In genomic region chr11:35283767-35284166, GRCm38 (mm10) we compare ENCODE assay signal across 8 mouse cellular contexts.
A peak's percentile ranks its signal among the peaks of the same experiment; 100 is the strongest.
DNase-seq lines count a peak whose midpoint lies in the region; ATAC-seq and TF ChIP-seq lines count a peak whose summit lies in the region.
"Had no signal": no experiment of that assay in that cellular context is flagged by ENCODE, and none has a peak within 500 bp of the region (broad histone marks: within the 10 kb centered on the region; RNA-seq: fewer than 3 reads in every experiment).

No protein-coding gene starts in this region.

- WGBS in embryonic facial prominence, embryonic 10.5 days: 52% methylated on average over 3 of the region's 3 CpGs
- WGBS in hindbrain, embryonic 16.5 days: 30% methylated on average over 3 of the region's 3 CpGs

- DNase-seq in gastrocnemius, adult 2 months: peak; percentile 53
- no peak for DNase-seq in gastrocnemius, postnatal 36 days
- DNase-seq in brain, adult 2 months (ENCODE audit: low read depth, low spot score): peak; percentile 52
- DNase-seq in embryonic facial prominence, embryonic 10.5 days (ENCODE audit: low spot score): no peak
- no peak for DNase-seq in testis, postnatal 14 days (ENCODE audit: low spot score)

- H3K9me3 ChIP-seq in embryonic facial prominence, embryonic 10.5 days: no peaks in the 10 kb centered on the region
- H3K9me3 ChIP-seq in hindbrain, embryonic 16.5 days (ENCODE audit: control insufficient read depth, low read length): no peaks in the 10 kb centered on the region

- H3K27ac ChIP-seq in gastrocnemius, adult 2 months: peak overlapping the region; percentile 13; the same call in 1 of the 2 replicates
- H3K27ac ChIP-seq in embryonic facial prominence, embryonic 10.5 days (replicated peaks): peak overlapping the region; percentile 74
- H3K27ac ChIP-seq in hindbrain, embryonic 16.5 days (ENCODE audit: low read depth, low read length): no peak overlapping the region
- H3K27ac ChIP-seq: liver, embryonic 14.5 days had no signal

- peaks cover 34% of the 10 kb centered on the region for H3K4me1 ChIP-seq in embryonic facial prominence, embryonic 10.5 days
- peaks cover 25% of the 10 kb centered on the region for H3K4me1 ChIP-seq in hindbrain, embryonic 16.5 days (ENCODE audit: control insufficient read depth, insufficient read depth, low read depth, low read length)

- H3K4me2 ChIP-seq in hindbrain, embryonic 16.5 days (ENCODE audit: low read length): no peak overlapping the region

- H3K36me3 ChIP-seq in embryonic facial prominence, embryonic 10.5 days (replicated peaks): no peaks in the 10 kb centered on the region
- H3K36me3 ChIP-seq in hindbrain, embryonic 16.5 days (ENCODE audit: control insufficient read depth, insufficient read depth, low read length): no peaks in the 10 kb centered on the region

- no peaks in the 10 kb centered on the region for H3K27me3 ChIP-seq in embryonic facial prominence, embryonic 10.5 days (replicated peaks; ENCODE audit: low read depth, poor library complexity, severe bottlenecking)
- 0 out of 2 replicates have a peak, but pooled peaks cover 6% of the 10 kb centered on the region for H3K27me3 ChIP-seq in hindbrain, embryonic 16.5 days (replicated peaks; ENCODE audit: control insufficient read depth, insufficient read depth, low read length)

- peak; percentile 79 for ATAC-seq in hindbrain, embryonic 16.5 days
- no peak for ATAC-seq in megakaryocyte, adult 5-6 weeks (ENCODE audit: poor library complexity, severe bottlenecking)

- intact Hi-C loops in gastrocnemius, adult 2 months (cut with DNase I): no loop called here
- intact Hi-C loops in gastrocnemius, postnatal 36 days (cut with DNase I): no loop called here

- H3K4me3 ChIP-seq in gastrocnemius, adult 2 months: no peak overlapping the region
- H3K4me3 ChIP-seq in embryonic facial prominence, embryonic 10.5 days: no peak overlapping the region
- H3K4me3 ChIP-seq in hindbrain, embryonic 16.5 days (ENCODE audit: low read length): no peak overlapping the region

- no peak for TF ChIP-seq CTCF in gastrocnemius, adult 2 months (IDR thresholded peaks at IDR 0.05)

- no peak overlapping the region for H3K9ac ChIP-seq in hindbrain, embryonic 16.5 days (ENCODE audit: low read depth, low read length)
- H3K9ac ChIP-seq: liver, embryonic 14.5 days had no signal

Comparison
In these comparisons a context has a peak if more than half of its experiments do, and no peak if none do; other contexts are left out.
1. DNase-seq: peak in gastrocnemius, adult 2 months (single experiment) and brain, adult 2 months (single experiment); none in gastrocnemius, postnatal 36 days (0 of 2), embryonic facial prominence, embryonic 10.5 days (single experiment) and testis, postnatal 14 days (single experiment).